Mouse (Mus musculus) erythroblast, embryonic 14.5 days (primary cell): ENCODE measurements around the gene Slc9a8.

ENCODE experiments used
- GATA1 ChIP-seq: IDR thresholded peaks from 2 replicates; pipeline ENCODE4 v1.6.1; 2012; ENCODE audit warnings: low read length, inconsistent platforms, mixed read lengths
- TAL1 ChIP-seq: IDR thresholded peaks from 3 replicates; pipeline ENCODE4 v1.6.1; 2012; ENCODE audit warnings: low read length, inconsistent platforms, mixed read lengths

DNA sequence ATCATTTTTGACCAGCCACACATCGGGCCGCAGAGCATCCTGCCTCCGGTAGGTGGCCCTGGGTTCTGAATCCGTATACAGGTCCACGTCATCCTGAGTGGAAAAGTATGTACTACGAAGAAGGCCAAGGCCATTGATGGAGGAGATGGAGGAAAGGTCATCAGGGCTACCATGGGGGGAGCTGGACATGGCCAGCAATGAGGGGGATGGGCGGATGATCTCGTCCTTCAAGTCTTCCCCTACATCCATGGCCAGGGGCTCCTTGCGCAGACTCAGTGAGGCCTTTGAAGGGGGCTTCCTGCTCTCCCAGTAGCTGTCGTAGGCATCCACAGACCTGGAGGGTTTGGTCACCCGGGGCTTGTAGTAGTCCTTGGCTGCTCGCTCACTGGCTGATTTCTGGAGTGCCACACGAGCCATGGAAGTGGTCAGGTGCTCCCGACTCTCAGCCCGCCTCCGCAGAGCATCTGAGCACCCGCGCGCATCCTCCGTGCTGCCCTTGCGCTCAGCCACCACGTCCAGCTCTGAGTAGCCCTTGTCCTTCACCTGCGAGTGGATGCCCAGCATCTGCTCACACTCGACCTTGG is 62.4 kb downstream of the Slc9a8 start:
- TF ChIP-seq TAL1 (no peak), GATA1 (no peak)
